Mouse (Mus musculus): ENCODE measurements around the gene Krtap3-3. TPM values are rescaled to one million over a fixed set of nuclear protein-coding genes. Genes with fewer than 3 reads are reported as not detected.

Gene Krtap3-3
- polyA plus RNA-seq, 1 experiment from 2014 or later = 4.0 TPM

DNA sequence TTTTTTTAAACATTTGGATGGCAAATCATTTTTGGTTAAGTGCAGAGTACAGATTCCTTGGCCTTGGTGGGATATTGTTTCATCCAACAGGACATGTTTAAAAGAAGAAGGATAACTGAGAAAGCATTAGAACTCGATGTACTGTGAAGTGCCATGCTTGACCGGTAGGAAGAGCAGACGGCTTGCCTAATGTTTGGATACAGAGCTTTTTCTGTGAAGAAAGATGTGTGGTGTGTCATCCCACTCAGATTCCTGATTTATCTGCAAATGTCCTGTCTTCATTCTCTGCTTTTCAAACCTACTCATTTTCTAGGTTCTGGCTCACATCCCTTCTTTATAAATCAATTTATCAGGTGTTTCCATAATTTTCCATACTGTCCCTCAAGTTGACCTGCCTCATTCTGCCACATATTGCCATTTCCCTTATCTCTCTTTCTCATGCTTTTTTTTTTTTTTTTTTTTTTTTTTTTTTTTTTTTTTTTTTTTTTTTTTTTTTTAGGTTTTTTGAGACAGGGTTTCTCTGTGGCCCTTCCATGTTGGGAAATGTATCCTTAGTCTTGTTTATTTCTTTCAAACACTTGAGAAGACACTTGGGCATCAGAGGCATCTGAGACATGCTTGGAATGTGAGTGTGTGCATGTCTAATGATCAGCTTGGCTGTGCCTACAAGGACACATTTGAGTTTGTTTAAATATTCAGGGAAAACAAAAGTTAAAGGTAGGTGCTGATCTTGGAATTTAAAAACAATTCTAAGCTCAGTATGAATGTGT lies 7.5 kb upstream of the Krtap3-3 start:
- no peaks in the 10 kb centered on the region for H3K9me3 ChIP-seq
- H3K4me3 ChIP-seq = no peak overlapping the region
- H3K4me1 ChIP-seq = no peaks in the 10 kb centered on the region
- H3K9ac ChIP-seq = no peak overlapping the region
- H3K36me3 ChIP-seq = no peaks in the 10 kb centered on the region
- no peak overlapping the region for H3K27ac ChIP-seq
- no peaks in the 10 kb centered on the region for H3K27me3 ChIP-seq
- no peak overlapping the region for H3K4me2 ChIP-seq
- no peak for ATAC-seq (ENCODE audit: insufficient number of reproducible peaks, low FRiP score, low TSS enrichment, low read depth)
- WGBS = 81% methylated on average over 3 of the region's 3 CpGs

DNA sequence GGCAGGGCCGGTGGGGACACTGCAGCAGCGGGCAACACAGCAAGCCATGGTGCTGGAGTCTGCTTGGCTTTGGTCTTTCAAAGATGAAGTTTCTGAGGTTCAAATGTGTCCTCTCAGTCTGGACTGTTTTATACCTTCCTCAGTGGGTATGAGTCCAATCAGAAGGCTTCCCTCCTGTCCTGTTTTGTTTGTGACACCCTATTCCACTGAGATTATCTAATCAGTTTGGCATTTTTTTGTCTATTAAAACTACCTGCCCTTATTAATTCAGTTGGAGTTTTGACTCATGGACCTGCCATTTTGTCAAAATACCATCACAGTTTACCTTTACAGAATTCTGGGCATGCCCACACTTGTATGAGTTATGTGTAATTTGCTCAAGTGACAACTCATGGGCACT lies 6.1 kb upstream of the Krtap3-3 start, which contains the start of gene Krtap3-2:
Gene Krtap3-2 (minus strand): TSS at position 101 of the 400 bp plus-strand sequence.
- 62% methylated on average over 2 of the region's 2 CpGs for WGBS
- no peaks in the 10 kb centered on the region for H3K9me3 ChIP-seq
- no peak within 1 kb of the TSS for H3K4me2 ChIP-seq
- ATAC-seq (ENCODE audit: insufficient number of reproducible peaks, low FRiP score, low TSS enrichment, low read depth) = no peak
- H3K9ac ChIP-seq = no peak within 1 kb of the TSS
- H3K4me3 ChIP-seq = no peak within 1 kb of the TSS
- no peaks in the 10 kb centered on the region for H3K27me3 ChIP-seq
- no peak within 1 kb of the TSS for H3K27ac ChIP-seq
- no peaks in the 10 kb centered on the region for H3K36me3 ChIP-seq
- H3K4me1 ChIP-seq = no peaks in the 10 kb centered on the region

DNA sequence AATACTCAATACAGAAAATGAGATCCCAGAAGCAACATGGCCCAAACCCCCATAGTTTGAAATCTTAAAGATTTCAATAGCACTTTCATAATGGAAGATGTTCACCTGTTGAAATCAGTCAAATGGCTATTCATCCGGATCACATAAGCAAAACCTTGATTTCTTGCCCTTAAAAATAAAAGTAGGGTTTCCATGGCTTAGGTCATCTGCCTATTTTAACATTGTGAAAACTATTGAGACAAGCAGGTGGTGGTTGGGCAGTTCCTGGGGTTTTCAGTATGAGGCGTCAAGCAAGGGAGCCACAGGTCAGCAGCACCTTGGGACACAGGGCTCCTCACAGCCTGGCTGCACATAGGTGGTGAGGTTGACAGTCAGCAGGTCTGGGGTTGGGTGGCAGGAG lies 5.5 kb upstream of the Krtap3-3 start:
- Histone ChIP-seq H3K4me1 (no peaks in the 10 kb centered on the region), H3K27ac (no peak overlapping the region), H3K27me3 (no peaks in the 10 kb centered on the region), H3K4me2 (no peak overlapping the region), H3K4me3 (no peak overlapping the region), H3K36me3 (no peaks in the 10 kb centered on the region), H3K9ac (no peak overlapping the region), H3K9me3 (no peaks in the 10 kb centered on the region)
- 83% methylated on average over 2 of the region's 2 CpGs for WGBS
- no peak for ATAC-seq (ENCODE audit: insufficient number of reproducible peaks, low FRiP score, low TSS enrichment, low read depth)

DNA sequence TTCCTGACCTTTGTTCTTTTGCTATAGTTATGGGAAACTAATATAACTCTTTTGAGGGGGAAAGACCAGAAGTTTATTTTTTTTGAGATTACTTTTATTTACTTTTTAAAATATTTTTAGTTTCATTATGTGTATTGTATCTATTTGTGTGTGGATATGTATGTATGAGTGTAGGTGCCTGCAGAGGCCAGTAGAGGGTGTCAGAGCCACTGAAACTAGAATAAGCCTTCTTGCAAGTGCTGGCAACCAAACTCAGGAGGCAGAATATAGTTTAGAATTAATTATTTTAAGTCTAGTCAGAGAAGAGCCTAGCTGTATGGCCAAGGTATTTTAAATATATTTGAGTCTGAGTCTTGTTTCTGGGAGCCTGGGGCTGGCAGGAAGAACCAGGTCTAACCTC lies 2.8 kb downstream of the Krtap3-3 start:
- Histone ChIP-seq H3K36me3 (no peaks in the 10 kb centered on the region), H3K4me1 (no peaks in the 10 kb centered on the region), H3K4me3 (no peak overlapping the region), H3K9ac (no peak overlapping the region), H3K27ac (no peak overlapping the region), H3K27me3 (no peaks in the 10 kb centered on the region), H3K4me2 (no peak overlapping the region), H3K9me3 (no peaks in the 10 kb centered on the region)
- ATAC-seq (ENCODE audit: insufficient number of reproducible peaks, low FRiP score, low TSS enrichment, low read depth) = no peak

DNA sequence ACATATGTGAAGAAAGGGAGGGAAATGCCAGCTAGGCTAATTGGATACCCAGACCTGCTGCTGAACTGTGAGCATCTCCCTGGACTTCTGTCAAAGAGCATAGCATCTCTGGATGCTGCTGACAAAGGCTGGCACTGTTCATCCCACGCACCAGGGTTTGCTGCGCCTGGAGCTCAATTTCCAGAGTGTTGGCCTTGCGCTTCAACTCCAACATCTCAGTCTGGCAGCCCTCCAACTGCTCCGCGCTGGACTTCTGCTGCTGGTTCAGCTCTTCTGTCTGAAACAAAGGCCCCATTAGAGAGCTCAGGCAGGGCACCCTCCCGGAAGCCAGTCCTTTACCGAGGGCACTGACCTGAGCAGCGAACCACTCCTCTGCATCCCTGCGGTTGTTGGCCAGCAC lies 10.9 kb downstream of the Krtap3-3 start:
- H3K27ac ChIP-seq = no peak overlapping the region
- no peaks in the 10 kb centered on the region for H3K27me3 ChIP-seq
- H3K9ac ChIP-seq = no peak overlapping the region
- no peaks in the 10 kb centered on the region for H3K9me3 ChIP-seq
- ATAC-seq (ENCODE audit: insufficient number of reproducible peaks, low FRiP score, low TSS enrichment, low read depth) = no peak
- H3K36me3 ChIP-seq = no peaks in the 10 kb centered on the region
- H3K4me1 ChIP-seq = 0 out of 2 replicates have a peak, but pooled peaks cover 3% of the 10 kb centered on the region
- 59% methylated on average over 9 of the region's 9 CpGs for WGBS
- H3K4me3 ChIP-seq = no peak overlapping the region
- H3K4me2 ChIP-seq = no peak overlapping the region

DNA sequence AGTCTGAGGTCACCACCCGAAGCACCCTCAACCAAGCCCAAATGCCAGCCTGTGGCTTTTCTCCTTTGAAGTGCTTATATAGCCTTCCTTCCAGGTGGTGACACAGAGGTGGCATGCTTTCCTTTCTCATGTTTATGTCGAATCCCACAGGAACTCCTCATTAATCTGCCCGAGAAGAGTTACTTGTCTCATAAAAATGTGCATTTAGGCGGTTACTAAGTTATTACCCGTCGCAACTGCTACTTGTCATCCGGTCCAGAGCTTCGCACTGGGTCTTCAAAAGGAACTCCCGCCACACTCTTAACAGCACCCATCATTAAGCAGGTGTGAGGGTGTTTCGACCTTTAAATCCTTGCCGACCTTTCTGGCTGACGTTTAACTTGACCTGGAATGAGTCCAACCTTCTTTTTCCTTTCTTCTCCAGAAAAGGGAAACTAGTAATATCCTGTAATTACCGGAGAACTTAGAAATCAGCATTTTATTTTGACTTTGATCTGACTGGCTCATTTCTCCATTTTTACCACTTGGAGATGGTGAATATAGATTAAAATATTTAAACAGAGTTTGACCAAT lies 29.3 kb downstream of the Krtap3-3 start, which contains the start of gene Krt39:
Gene Krt39 (minus strand): TSS at position 51 of the 573 bp plus-strand sequence.
- Histone ChIP-seq H3K9me3 (no peaks in the 10 kb centered on the region), H3K4me3 (no peak within 1 kb of the TSS), H3K9ac (no peak within 1 kb of the TSS), H3K27ac (no peak within 1 kb of the TSS), H3K4me2 (no peak within 1 kb of the TSS), H3K36me3 (no peaks in the 10 kb centered on the region), H3K4me1 (no peaks in the 10 kb centered on the region), H3K27me3 (no peaks in the 10 kb centered on the region)
- no peak for ATAC-seq (ENCODE audit: insufficient number of reproducible peaks, low FRiP score, low TSS enrichment, low read depth)
- 23% methylated on average over 13 of the region's 13 CpGs for WGBS

DNA sequence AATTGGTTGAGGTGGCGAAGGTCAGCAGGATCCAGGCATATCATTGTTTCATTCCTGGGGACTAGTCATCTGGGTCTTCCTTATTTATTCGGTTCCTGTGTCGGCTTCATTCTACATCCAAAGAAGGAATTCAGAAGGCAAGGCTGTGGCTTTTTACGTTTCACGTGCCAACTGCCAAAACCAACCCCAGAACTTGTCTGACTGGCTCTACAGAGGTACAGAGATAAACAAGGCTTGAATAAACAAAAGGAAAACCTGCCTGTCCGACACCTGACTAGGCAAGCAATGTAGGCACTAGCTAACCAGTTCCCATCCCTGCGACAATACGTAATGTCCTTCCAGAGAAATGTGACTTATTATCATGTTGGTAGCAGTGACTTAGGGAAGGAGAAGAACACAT lies 36.6 kb downstream of the Krtap3-3 start:
- ATAC-seq (ENCODE audit: insufficient number of reproducible peaks, low FRiP score, low TSS enrichment, low read depth) = no peak
- Histone ChIP-seq H3K9me3 (no peaks in the 10 kb centered on the region), H3K36me3 (no peaks in the 10 kb centered on the region), H3K4me3 (no peak overlapping the region), H3K9ac (no peak overlapping the region), H3K4me2 (no peak overlapping the region), H3K4me1 (no peaks in the 10 kb centered on the region), H3K27ac (no peak overlapping the region), H3K27me3 (no peaks in the 10 kb centered on the region)
- WGBS = 75% methylated on average over 8 of the region's 8 CpGs

Other genes with a start within 250 kb of the Krtap3-3 start
- gene Krt25, start 227.9 kb downstream of the Krtap3-3 start, polyA plus RNA-seq (2015; fragmentation: Nextera tagmentation; extraction: Ambion mirVana) = not detected in 2 replicates
- gene Krt26, start 212.9 kb downstream of the Krtap3-3 start, polyA plus RNA-seq (2015; fragmentation: Nextera tagmentation; extraction: Ambion mirVana) = not detected in 2 replicates
- gene Krt27, start 199.8 kb downstream of the Krtap3-3 start, polyA plus RNA-seq (2015; fragmentation: Nextera tagmentation; extraction: Ambion mirVana) = not detected in 2 replicates
- gene Krt28, start 176.0 kb downstream of the Krtap3-3 start, polyA plus RNA-seq (2015; fragmentation: Nextera tagmentation; extraction: Ambion mirVana) = 0.14 and 0.17 TPM in 2 replicates
- gene Krt10, start 161.5 kb downstream of the Krtap3-3 start, polyA plus RNA-seq (2015; fragmentation: Nextera tagmentation; extraction: Ambion mirVana) = 625 and 642 TPM in 2 replicates
- 0.15 and 0.61 TPM in 2 replicates for gene Krt12, start 128.6 kb downstream of the Krtap3-3 start, polyA plus RNA-seq (2015; fragmentation: Nextera tagmentation; extraction: Ambion mirVana)
- gene Krt20, start 112.7 kb downstream of the Krtap3-3 start, polyA plus RNA-seq (2015; fragmentation: Nextera tagmentation; extraction: Ambion mirVana) = 0.20 and 0.32 TPM in 2 replicates
- gene Krt23, start 57.7 kb downstream of the Krtap3-3 start, polyA plus RNA-seq (2015; fragmentation: Nextera tagmentation; extraction: Ambion mirVana) = 23.0 and 24.2 TPM in 2 replicates
- 0.15 TPM in 1 of 2 replicates, not detected in the other for gene Krt39, start 29.5 kb downstream of the Krtap3-3 start, polyA plus RNA-seq (2015; fragmentation: Nextera tagmentation; extraction: Ambion mirVana)
- gene Krt40, start 7.7 kb downstream of the Krtap3-3 start, polyA plus RNA-seq (2015; fragmentation: Nextera tagmentation; extraction: Ambion mirVana) = not detected in 2 replicates
- 0.24 TPM in 1 of 2 replicates, not detected in the other for gene Krtap3-2, start 6.0 kb upstream of the Krtap3-3 start, polyA plus RNA-seq (2015; fragmentation: Nextera tagmentation; extraction: Ambion mirVana)
- gene Gm11939, start 8.6 kb upstream of the Krtap3-3 start, polyA plus RNA-seq (2015; fragmentation: Nextera tagmentation; extraction: Ambion mirVana) = not detected in 2 replicates
- gene Krtap3-1, start 15.8 kb upstream of the Krtap3-3 start, polyA plus RNA-seq (2015; fragmentation: Nextera tagmentation; extraction: Ambion mirVana) = 6.4 and 15.3 TPM in 2 replicates
- 0.22 TPM in 1 of 2 replicates, not detected in the other for gene Krtap1-5, start 30.2 kb upstream of the Krtap3-3 start, polyA plus RNA-seq (2015; fragmentation: Nextera tagmentation; extraction: Ambion mirVana)
- not detected in 2 replicates for gene Krtap1-4, start 32.8 kb upstream of the Krtap3-3 start, polyA plus RNA-seq (2015; fragmentation: Nextera tagmentation; extraction: Ambion mirVana)
- gene Krtap1-3, start 40.5 kb upstream of the Krtap3-3 start, polyA plus RNA-seq (2015; fragmentation: Nextera tagmentation; extraction: Ambion mirVana) = not detected in 2 replicates
- not detected in 2 replicates for gene Krtap9-3, start 47.2 kb upstream of the Krtap3-3 start, polyA plus RNA-seq (2015; fragmentation: Nextera tagmentation; extraction: Ambion mirVana)
- gene Gm11938, start 52.4 kb upstream of the Krtap3-3 start, polyA plus RNA-seq (2015; fragmentation: Nextera tagmentation; extraction: Ambion mirVana) = not detected in 2 replicates
- not detected in 2 replicates for gene Gm11937, start 59.3 kb upstream of the Krtap3-3 start, polyA plus RNA-seq (2015; fragmentation: Nextera tagmentation; extraction: Ambion mirVana)
- not detected in 2 replicates for gene Krtap2-4, start 64.0 kb upstream of the Krtap3-3 start, polyA plus RNA-seq (2015; fragmentation: Nextera tagmentation; extraction: Ambion mirVana)
- gene Gm11562, start 69.6 kb upstream of the Krtap3-3 start, polyA plus RNA-seq (2015; fragmentation: Nextera tagmentation; extraction: Ambion mirVana) = not detected in 2 replicates
- not detected in 2 replicates for gene Krtap4-1, start 77.4 kb upstream of the Krtap3-3 start, polyA plus RNA-seq (2015; fragmentation: Nextera tagmentation; extraction: Ambion mirVana)
- not detected in 2 replicates for gene Krtap4-2, start 84.2 kb upstream of the Krtap3-3 start, polyA plus RNA-seq (2015; fragmentation: Nextera tagmentation; extraction: Ambion mirVana)
- gene Krtap4-7, start 93.2 kb upstream of the Krtap3-3 start, polyA plus RNA-seq (2015; fragmentation: Nextera tagmentation; extraction: Ambion mirVana) = not detected in 2 replicates
- gene Gm11555, start 99.4 kb upstream of the Krtap3-3 start, polyA plus RNA-seq (2015; fragmentation: Nextera tagmentation; extraction: Ambion mirVana) = not detected in 2 replicates
- not detected in 2 replicates for gene Gm11563, start 108.1 kb upstream of the Krtap3-3 start, polyA plus RNA-seq (2015; fragmentation: Nextera tagmentation; extraction: Ambion mirVana)
- not detected in 2 replicates for gene Krtap4-6, start 115.1 kb upstream of the Krtap3-3 start, polyA plus RNA-seq (2015; fragmentation: Nextera tagmentation; extraction: Ambion mirVana)
- gene Gm14190, start 139.9 kb upstream of the Krtap3-3 start, polyA plus RNA-seq (2015; fragmentation: Nextera tagmentation; extraction: Ambion mirVana) = not detected in 2 replicates
- not detected in 2 replicates for gene Gm14180, start 183.4 kb upstream of the Krtap3-3 start, polyA plus RNA-seq (2015; fragmentation: Nextera tagmentation; extraction: Ambion mirVana)
- gene Gm11595, start 222.0 kb upstream of the Krtap3-3 start, polyA plus RNA-seq (2015; fragmentation: Nextera tagmentation; extraction: Ambion mirVana) = not detected in 2 replicates
- not detected in 2 replicates for gene Krtap4-8, start 229.8 kb upstream of the Krtap3-3 start, polyA plus RNA-seq (2015; fragmentation: Nextera tagmentation; extraction: Ambion mirVana)
- not detected in 2 replicates for gene Krtap4-9, start 234.3 kb upstream of the Krtap3-3 start, polyA plus RNA-seq (2015; fragmentation: Nextera tagmentation; extraction: Ambion mirVana)
- not detected in 2 replicates for gene Gm11596, start 242.6 kb upstream of the Krtap3-3 start, polyA plus RNA-seq (2015; fragmentation: Nextera tagmentation; extraction: Ambion mirVana)
- not detected in 2 replicates for gene Gm11569, start 248.1 kb upstream of the Krtap3-3 start, polyA plus RNA-seq (2015; fragmentation: Nextera tagmentation; extraction: Ambion mirVana)